Mouse (Mus musculus) layer of hippocampus, adult 18-20 months (tissue): ENCODE data around the gene Abcc5. TPM values are rescaled to one million over a fixed set of nuclear protein-coding genes. Genes with fewer than 3 reads are reported as not detected.
"Not testable (repeated sequence)": the region's sequence is repeated elsewhere in the genome, so short reads cannot be mapped to it uniquely, and the experiment has no call there.

Experiments
- DNase-seq, 2 experiments: peaks; one replicate each; pipeline ENCODE4 v3.0.0; 2022; ENCODE audit warnings: low spot score in 2 of 2
- long read RNA-seq: library from polyadenylated mRNA; stranded (forward); transcript quantifications from one replicate; pipeline ENCODE4 v2.0.0, GENCODE M21; 2021
- total RNA-seq, 2 experiments: library from RNA; stranded (reverse); gene quantifications; 2 replicates each; pipeline ENCODE4 v1.2.3; 2021

Abcc5 gene
- 100 to 1,000 TPM; 199 TPM for total RNA-seq
- long read RNA-seq, full-length matches to known transcripts: 60 of 112 reads
- long read RNA-seq, partial matches to known transcripts: 23 of 112 reads
- long read RNA-seq, other reads (novel, unspliced or antisense): 29 of 112 reads

DNA sequence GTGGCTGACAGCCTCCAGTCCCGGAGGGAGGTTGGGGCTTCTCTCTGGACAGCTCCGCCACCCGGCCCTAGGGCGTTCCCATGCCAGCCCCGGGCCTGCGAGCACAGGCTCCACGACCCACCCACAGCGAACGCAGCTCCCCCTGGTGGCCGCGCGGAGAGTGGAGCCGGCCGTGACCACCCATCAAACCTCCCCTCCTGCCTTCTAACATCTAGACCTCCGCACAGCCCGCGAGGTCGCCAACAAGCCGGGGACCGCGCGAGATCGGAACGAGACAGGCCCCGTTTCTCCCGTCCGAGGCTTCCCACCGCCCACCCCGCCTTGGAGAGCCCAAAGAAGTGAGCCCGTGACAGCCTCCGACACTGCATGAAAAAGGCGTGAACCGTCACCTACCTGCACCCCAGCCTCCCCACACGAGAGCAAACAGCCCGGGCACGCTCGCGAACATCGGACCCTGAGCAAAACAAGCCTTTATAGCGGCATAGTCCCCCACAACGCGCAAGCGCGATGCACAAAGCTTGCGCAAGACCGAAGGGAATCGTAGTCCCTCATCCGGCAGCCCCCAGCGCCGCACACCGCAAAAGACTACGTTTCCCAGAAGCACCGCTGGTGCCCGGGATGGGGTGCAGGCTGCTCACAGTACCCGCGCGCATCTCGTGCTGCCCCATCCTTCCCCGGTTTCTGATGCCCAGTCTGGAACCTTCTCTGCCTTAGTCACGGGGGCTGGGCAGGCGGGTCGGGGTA lies at the start of gene Abcc5:
Gene Abcc5, minus strand, starts transcription at position 540 of the 744 bp plus-strand sequence.
- peak; percentile 96 to 97 for DNase-seq

DNA sequence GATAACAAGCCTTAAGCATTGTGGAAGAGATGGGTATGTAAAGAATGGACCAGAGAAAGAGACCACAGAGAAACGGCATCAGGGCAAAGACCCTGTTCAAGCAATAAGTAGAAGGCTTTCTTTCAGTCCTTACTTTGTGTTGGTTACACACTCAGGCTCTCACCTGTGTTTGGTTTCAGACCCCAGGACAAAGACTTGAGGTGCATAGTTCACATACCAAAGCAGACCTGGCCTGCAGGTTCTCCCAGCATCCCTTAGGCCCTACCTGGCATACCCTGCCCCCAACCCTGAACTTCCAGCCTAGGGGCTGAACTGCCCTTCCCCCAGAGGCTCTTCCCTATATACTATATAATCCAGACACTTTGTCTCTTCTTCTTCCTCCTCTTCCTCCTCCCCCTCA lies 49.1 kb upstream of the Abcc5 start:
- DNase-seq: no peak

DNA sequence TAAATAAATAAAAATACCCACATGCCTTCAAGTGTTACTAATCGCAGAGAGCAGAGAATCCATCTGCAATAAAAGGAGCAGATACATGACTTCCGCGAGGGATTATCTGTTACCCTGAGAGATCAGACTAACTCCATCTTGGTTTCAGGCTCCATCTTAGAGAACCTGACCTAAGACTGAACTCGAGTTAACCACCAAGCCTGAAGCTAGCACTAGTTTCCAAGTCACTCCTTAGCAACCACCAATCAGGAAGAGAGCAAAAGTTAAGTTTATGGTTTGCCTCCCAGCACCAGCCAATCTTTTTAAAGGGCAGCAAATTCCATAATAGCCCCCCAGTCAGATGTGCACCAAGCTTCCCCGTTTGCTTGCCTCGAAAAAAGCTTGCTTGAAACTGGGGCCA lies 48.6 kb upstream of the Abcc5 start:
- DNase-seq: no peak

DNA sequence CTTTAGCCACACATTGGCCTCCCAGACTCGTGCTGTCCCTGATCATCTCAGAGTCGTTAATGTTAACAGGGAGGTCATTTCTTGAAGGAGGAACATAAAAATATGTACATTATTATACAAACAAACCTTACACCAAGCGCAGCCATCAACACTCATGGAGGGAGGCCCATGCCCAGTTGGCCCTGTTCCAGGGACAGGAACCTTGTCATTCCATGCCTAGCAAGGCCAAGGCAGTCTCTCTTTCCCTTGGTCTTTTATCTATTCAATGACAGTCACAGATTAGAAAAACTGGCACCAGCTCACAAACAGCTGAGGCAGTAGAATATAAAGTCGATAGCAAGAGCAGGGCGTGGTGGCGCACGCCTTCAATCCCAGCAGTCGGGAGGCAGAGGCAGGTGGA lies 48.0 kb upstream of the Abcc5 start:
- no peak for DNase-seq

DNA sequence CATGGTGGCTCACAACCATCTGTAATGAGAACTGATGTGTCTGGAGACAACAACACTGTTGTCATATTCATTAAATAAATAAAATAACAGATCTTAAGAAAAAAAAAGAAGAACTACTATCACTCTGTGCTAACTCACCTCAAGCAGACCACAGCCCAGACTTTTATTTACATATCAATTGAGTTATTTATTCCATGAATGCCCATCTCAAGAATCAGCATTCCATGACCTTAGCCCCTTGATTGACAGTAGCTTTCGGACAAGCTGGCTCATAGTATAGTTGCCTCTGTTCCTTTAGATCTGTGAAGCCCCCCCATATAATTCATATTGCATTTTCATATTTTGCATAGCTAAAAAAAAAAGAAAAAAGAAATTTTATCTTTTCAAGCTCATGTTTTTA lies 47.6 kb upstream of the Abcc5 start:
- DNase-seq: no peak

DNA sequence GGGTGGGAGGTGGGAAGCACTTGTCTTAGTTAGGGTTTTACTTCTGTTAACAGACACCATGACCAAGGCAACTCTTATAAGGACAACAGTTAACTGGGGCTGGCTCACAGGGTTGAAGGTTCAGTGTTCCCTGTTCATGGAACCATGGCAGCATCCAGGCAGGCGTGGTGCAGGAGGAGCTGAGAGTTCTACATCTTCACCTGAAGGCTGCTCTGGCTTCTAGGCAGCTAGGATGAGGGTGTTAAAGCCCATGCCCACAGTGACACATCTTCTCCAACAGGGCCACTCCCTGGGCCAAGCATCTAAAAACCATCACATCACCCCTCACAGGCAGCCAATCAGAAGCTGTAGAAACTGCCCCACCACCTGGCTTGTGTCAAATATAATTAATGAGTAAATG lies 45.5 kb upstream of the Abcc5 start:
- no peak for DNase-seq

DNA sequence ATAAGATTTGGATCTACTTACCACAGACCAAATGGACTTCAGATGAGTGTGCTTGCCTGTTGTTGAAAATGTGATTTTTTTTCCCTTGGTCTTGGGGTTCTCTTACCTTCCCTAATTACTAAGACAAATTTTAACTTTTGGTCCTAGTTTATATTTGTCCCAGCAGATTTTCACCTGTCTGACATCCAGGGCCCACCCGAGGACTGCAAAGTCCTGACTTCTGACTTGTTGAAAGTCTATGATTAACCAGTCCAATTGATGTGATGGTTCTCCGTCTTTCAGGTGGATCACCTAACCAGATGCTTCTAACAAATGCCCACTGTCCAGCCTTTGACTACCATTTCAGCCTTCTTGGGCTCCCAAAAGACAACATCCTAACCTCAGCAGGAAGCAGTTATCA lies 44.8 kb upstream of the Abcc5 start:
- no peak for DNase-seq

DNA sequence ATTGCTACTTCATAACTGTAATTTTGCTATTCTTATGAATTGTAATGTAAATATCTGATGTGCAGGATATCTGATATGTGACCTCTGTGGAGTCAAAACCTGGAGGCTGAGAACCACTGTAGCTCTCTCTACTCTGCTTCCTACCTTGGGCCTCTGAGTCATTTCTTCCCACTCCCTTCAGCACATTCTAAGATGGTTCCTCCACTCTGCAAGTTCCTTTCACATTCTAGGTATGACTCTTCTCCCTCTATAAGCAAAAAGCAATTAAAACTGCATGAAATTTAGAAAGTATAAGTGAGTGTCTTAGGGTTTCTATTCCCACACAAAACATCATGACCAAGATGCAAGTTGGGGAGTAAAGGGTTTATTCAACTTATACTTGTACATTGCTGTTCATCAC lies 38.5 kb upstream of the Abcc5 start:
- no peak for DNase-seq

DNA sequence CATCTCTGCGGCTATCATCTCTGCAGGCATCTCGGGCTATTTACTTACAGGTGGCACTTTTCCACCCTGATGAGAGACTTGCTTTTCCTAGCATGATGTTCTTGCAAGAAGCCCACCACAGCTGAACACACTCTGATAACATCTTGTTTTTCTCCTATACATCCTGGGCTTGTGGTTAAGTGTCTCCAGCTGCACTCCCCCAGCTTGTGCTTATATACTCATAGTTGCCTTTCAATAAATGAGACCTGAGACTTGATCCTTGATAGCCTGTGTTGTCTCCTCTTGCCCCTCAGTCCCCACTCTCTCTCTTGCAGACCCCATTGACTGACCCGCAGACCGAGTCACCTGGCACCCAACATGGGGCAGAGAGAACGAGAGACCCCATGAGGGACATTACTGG lies 32.5 kb upstream of the Abcc5 start:
- DNase-seq: not testable (repeated sequence)

DNA sequence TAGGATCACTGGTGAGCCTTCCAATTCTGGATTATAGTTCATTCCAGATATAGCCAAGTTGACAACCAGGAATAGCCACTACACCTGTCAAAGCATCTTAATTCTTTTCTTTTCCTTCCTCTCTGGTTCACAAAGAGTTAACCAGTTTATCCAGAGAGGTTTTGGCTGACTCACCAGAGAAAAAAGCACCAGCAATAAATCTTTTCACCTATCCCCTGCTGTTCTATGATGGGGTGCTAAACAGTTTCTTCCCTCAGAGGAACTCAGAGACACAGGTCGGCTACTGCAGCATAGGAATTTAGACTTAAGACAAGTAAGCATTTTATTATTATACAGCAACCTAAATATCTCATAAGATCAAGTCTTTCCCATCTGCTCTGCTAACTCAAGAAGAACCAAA lies 29.9 kb upstream of the Abcc5 start:
- DNase-seq: no peak

DNA sequence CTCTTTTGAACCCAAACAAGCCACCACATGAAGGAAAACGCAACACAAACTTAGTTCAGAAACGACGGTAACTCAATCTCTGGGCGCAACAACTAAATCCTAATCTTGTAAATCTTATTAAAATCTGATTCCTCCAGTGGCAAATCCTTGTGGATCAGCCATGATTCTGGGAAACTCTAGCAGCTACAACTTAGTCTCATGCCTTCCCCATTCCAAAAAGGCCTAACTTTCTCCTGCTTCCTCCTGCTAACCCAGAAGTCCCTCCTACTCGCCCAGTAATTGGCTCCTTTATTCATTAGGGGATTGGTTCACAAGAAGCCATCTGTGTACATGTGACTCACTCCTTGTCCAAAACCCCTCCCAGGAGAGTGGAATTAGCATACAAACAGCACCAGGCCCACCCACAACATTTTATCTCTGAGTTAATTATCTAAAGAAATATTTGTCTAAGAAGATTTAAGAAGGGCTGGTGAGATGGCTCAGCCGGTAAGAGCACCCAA lies 28.0 kb upstream of the Abcc5 start:
- no peak for DNase-seq

DNA sequence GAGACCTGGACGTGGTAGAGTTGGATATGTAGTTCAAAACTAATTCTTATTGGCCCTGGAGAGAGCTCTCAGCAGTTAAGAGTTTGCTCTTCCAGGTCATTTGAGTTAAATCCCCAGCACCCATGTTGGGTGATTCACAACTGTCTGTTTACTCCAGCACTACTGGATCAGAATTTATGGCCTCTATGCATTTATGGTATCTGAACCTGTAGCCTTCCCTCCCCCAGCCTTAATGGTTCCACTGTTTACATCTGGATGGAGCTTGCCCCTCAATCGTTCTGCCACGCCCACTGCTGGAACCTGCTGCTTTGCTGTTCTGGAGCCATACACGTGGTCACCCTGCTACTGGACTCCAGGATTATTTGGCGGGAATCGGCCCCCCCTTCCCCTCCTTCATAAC lies 25.6 kb upstream of the Abcc5 start:
- no peak for DNase-seq

DNA sequence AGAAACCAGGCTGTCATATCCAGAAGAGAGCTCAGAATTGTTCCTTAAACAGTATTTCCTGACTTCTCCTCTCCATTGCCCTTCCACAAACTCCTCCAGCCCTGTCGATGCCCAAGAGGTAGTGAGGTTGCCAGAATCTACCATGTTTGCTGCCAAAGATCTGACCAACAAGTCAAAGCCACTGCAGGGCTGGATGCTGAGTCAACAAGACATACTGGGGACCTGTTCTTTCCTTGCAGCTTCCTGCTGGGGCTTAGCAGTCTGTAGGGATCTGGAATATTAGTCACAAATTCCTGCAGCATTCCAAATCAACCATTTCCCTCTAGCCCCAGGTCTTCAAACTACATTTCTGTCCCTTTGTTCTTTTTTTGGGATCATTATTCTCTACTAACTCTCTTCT lies 19.7 kb upstream of the Abcc5 start:
- DNase-seq: no peak

DNA sequence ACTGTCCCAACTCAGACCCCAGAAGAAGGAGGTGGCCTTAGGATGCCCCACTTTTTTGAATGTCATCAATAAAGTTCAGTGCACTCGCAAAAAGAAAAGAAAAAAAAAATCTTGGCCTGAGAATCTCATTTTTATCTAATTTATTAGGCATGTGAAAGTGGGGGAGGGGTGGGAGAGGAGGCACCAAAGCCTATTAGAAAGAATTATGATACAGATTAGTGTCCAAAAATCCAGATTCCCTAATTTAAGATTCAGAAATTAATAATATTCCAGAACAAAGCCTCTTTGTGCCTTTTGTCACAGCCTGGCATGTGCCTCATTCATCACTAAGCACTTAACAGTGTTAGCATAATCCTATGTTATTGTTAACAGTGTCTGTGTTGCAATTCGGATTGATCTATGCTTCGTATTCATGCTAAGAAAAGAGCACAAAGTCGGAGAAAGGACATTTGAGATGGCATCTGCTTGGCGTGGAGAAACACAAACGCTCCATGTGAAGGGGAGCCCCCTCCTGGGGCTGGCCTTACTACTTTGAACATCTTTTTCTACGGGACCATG lies 18.7 kb upstream of the Abcc5 start:
- DNase-seq: no peak

DNA sequence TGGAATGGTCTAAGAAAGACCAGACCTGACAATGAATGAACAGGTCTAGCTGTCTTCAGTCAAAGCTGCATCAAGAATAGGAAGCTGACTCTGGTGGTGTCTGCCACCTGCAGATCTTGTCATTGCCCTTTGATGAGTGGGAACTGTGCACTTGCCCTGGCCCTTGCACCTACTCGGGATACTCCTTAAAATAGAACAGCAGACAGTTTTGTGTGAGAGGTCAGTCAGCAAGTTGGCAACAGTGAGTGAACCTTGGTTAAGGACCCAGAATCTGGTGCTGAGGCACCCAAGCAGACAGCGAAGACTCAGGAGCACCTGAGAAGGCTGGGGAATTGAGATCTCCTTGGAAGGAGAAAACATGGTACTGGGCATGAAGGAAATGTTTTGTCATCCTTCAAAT lies 16.7 kb upstream of the Abcc5 start:
- DNase-seq: no peak

DNA sequence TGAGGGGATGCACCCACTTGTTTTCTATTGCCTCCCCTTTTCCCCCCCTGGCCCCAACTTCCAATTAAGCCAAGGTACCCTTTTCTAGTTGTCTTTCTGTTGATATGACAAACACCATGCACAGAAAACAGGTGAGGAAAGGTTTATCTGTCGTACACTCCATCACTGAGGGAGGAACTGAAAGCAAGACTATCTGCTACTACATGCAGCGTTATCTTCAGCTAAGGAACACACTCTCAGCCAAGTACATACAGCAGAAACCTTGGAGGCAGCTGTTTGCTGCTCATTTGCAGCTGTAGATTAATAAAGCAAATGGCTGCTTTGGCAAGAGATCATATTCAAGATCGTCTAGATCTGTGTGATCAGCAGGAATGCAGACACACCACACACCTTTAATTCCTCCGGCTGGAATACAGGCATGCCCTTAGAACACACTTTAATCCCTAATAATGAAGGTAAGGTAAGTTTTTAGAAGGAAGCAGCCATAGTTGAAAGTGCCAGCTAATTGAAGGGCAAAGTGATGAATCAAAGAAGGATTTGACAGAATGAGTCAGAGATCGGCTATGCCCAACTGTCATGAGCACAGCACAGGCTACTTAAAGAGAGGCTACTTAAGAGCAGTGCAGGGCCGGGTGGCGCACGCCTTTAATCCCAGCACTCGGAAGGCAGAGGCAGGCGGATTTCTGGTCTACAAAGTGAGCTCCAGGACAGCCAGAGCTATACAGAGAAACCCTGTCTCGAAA lies 12.7 kb upstream of the Abcc5 start:
- DNase-seq: no peak

DNA sequence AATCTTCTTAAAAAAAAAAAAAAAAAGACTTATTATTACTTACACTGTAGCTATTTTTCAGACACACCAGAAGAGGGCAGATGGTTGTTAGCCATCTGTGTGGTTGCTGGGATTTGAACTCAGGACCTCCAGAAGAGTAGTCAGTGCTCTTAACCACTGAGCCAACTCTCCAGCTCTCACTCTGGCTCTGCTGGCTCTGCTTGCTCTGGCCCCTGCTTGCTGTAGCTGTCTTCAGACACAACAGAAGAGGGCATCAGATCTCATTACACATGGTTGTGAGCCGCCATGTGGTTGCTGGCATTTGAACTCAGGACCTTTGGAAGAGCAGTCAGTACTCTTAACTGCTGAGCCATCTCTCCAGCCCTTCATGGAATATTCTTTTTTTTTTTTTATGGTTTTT lies 11.9 kb upstream of the Abcc5 start:
- DNase-seq: not testable (repeated sequence)

DNA sequence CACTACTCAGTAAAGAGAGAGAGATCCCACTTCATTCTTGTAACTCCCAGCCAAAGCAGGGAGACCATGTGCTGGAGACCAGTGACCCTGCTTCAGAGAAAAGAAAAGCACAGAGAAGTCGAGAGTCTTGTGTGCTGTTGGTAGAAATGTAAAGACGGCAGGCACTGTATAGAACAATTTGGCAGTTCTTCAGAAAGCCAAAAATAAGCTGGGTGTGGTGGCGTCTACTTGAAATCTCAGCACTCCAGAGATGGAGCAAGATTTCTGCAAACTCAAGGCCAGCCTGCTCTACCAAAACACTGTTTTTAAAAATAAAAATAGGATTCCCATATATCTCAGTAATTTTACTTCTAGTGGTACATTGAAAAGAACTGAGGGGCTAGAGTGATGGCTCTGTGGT lies 10.1 kb upstream of the Abcc5 start:
- DNase-seq: no peak

DNA sequence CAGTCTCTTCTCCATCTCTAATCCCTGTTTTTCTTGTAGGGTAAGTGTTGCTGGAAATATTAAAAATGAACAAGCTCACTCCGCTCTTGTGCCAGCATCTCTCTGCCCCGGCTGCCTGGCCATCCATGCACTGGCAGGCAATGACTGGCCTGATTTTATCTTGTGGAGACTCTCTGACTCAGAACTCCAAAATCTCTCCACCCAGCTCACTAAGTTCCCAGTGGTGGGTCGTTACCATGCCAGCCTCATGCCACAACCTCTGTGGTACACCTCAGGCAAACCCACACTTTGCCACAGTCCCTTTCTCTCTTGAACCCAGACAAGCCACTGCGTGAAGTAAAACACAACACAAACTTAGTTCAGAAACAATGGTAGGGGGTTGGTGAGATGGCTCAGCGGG lies 3.1 kb upstream of the Abcc5 start:
- no peak for DNase-seq

DNA sequence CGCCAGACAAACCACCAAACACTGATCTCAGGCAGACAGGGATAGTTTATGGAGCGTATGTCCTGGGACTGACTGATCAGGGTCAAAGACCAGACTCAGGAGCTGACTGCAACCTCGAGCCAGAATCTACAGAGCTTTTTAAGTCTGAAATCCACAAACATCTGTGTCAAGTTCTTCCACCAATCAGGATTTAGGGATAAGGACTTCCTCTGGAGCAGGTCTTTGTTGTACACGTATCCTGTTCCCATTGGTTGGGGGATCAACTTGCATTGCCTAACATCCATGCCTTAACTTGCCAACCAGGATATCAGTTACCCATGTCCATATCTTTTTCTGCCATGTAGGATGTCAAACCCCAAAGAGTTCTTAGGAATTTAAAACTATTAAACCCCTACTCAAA lies 1.4 kb upstream of the Abcc5 start:
- DNase-seq: no peak

DNA sequence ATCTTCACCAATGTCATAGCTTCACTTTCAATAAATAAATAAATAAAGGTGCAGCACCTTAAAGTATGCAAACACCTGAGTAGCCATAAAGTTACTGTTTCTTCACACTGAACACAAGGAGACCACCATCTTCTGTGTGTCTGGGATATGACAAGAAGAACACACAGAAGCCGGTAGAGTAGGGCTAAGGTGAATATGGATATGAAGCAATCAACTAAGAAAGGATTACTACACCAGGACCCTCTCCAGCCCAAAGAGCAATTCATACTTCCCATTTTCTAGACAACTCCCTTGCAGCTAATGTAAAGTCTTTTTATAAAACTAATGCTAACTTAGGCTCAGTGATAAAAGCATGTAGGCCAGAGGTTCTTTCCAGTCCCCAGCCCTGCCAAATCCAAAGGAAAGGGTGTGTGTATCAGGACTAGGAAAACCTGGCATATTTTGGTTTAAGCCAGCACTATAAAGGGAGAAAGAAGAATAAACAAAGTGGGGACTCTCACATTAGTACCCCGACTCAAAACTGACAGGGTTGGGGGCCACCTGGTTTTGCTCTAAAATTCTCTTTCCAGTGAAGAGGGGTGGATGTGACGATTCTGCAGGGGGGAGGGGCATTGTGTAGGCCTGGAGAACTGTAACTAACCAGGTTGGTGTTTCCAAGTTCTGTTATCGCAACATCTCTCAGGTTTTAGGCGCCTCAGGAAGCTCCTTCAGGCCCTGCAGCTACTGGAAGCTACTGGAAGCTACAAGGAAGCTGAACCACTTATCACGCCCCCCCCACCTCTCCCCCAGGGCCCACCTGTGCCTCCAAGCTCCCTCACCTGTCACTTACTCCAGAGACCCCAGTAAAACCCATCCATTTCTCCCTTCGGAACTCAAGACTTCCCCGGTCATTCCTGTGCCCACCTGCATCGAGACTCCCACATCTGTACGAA lies 1.2 kb downstream of the Abcc5 start:
- no peak for DNase-seq
